Mouse (Mus musculus): ENCODE results near the gene Farp1. TPM values are rescaled to one million over a fixed set of nuclear protein-coding genes. Genes with fewer than 3 reads are reported as not detected.

Farp1 gene
- polyA plus RNA-seq, 1 experiment from 2014 or later = 22.5 TPM

DNA sequence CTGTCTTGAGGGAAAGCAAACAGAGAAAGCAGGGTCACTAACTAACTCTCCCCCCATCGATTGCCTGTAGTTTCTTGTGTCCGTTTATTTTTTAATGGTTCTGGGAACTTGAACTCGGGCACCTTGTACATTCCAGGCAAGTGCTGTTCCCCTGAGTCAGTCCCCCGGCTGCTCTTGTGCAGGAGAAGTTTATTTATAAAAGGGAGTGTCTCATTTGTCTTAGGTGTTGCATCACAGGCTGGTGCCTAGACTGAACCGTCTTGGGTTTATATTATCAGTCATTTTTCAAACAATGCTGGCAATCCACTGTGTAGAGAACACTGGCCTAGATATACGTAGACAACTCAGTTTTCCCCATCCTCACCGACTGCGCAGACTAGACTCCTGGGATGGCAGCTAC, 204.4 kb downstream of the Farp1 start:
- 92% methylated on average over 8 of the region's 8 CpGs for WGBS
- H3K36me3 ChIP-seq = peaks cover 49% of the 10 kb centered on the region
- no peak for ATAC-seq

DNA sequence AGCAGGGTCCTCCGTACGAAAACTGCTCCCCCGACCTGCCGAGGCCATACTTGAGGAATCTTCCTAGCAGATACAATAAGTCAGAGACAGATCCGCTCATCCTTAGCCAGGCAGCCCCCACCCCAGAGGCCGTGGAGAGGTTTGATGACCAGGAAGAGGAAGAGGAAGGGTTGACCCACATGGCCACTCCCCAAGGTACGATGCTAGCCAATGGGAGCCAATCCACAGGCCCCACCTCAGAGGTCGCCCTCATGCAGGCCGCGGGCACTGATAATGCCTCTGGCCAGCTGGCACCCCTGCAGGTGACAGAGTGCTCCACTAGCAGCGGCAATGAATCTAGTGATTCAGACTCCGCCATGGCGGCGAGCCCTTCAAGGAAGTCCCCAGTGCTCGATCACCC, 209.1 kb downstream of the Farp1 start:
- Histone ChIP-seq H3K9me3 (no peaks in the 10 kb centered on the region), H3K9ac (replicated peaks) (no peak overlapping the region), H3K4me2 (replicated peaks) (no peak overlapping the region), H3K4me1 (replicated peaks) (0 out of 2 replicates have a peak, but pooled peaks cover 7% of the 10 kb centered on the region), H3K27ac (no peak overlapping the region), H3K36me3 (peaks cover 46% of the 10 kb centered on the region), H3K4me3 (replicated peaks) (no peak overlapping the region), H3K27me3 (no peaks in the 10 kb centered on the region)
- ATAC-seq = no peak
- 95% methylated on average over 15 of the region's 15 CpGs for WGBS

More for the DNA sequence above, 204.4 kb downstream of the Farp1 start:
- Histone ChIP-seq H3K4me2 (replicated peaks) (no peak overlapping the region), H3K9me3 (no peaks in the 10 kb centered on the region), H3K4me1 (replicated peaks) (peaks cover 21% of the 10 kb centered on the region), H3K27me3 (no peaks in the 10 kb centered on the region), H3K4me3 (replicated peaks) (no peak overlapping the region), H3K27ac (no peak overlapping the region), H3K9ac (replicated peaks) (no peak overlapping the region)

DNA sequence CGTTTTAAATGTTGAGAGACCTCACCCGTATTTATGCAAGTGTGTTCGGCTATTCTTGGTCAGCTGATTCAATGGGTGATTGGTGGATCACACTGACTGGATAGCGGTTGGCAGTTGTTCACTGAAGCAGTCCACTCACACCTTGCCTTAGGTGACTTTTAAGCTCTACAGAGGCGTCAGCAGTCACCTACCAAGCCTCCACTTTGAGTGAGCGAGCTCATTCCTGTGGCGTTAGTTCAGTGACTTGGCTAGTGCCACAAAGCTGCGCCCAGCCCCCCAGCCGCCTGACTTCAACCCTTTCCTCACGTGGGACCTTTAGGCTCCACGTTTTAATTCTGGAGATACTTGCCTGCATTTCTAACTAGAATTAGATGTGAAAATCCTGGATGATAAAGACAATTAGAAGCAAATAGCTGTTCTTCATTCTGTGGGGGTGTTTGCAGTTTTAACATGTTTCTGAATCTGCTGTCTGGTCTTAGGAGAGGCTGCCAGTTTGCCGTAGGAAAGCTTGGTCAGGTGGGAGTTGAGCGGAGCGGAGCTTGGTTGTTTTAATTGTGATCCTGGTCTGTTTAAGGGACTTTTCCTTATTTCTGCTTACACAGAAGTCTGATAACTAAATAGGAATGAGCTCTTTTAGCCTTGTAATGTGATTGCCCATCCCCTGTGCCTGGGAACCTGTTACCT, 211.2 kb downstream of the Farp1 start:
- WGBS = 81% methylated on average over 14 of the region's 14 CpGs
- Histone ChIP-seq H3K27ac (no peak overlapping the region), H3K36me3 (peaks cover 46% of the 10 kb centered on the region), H3K27me3 (no peaks in the 10 kb centered on the region), H3K4me3 (replicated peaks) (no peak overlapping the region), H3K4me1 (replicated peaks) (0 out of 2 replicates have a peak, but pooled peaks cover 10% of the 10 kb centered on the region), H3K9ac (replicated peaks) (no peak overlapping the region), H3K4me2 (replicated peaks) (no peak overlapping the region), H3K9me3 (no peaks in the 10 kb centered on the region)
- ATAC-seq = no peak

DNA sequence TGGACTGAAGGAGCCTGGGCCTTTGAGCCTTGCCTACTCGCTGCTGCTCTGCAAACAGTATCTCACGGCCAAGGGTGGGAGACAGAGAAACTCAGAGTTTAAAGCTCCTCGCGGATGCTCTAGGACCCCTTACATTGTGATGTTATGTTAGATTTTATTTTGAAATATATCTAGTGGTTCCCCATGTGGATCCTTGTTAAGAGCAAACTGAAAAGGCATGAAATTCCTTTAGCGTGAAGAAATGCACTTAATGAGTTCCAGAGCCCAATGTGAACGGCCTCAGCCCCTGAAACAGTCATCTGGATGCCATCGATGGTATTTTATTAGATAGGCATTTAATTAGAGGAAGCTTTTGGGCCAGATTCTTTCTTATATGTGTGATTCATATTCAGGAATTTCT, 212.3 kb downstream of the Farp1 start:
- Histone ChIP-seq H3K9ac (replicated peaks) (no peak overlapping the region), H3K27ac (no peak overlapping the region)
- WGBS = 64% methylated on average over 7 of the region's 7 CpGs

DNA sequence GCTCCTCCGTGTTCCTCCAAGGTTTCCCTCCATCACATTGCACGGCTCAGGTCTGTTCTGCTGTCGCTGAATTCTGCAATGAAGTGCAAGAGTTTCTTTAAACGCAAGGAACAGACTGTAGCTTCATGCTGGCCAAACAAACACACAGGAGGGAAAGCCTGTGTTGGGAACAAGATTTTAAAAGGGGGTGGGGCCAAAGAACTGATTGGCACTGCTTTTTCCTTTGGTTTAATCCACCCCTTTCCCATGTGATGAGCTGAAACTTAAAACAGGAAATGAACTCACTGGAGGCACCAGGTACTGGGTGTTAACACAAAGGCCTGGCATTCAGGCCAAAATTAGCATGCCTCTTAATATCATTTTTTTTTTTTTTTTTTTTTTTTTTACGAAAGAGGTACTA, 213.3 kb downstream of the Farp1 start:
- Histone ChIP-seq H3K4me3 (replicated peaks) (no peak overlapping the region), H3K9me3 (no peaks in the 10 kb centered on the region), H3K27ac (no peak overlapping the region), H3K27me3 (no peaks in the 10 kb centered on the region), H3K4me1 (replicated peaks) (0 out of 2 replicates have a peak, but pooled peaks cover 10% of the 10 kb centered on the region), H3K9ac (replicated peaks) (no peak overlapping the region), H3K36me3 (peaks cover 28% of the 10 kb centered on the region), H3K4me2 (replicated peaks) (no peak overlapping the region)
- WGBS = 89% methylated on average over 5 of the region's 5 CpGs
- ATAC-seq = no peak

More for the DNA sequence above, 212.3 kb downstream of the Farp1 start:
- Histone ChIP-seq H3K27me3 (no peaks in the 10 kb centered on the region), H3K9me3 (no peaks in the 10 kb centered on the region), H3K36me3 (peaks cover 38% of the 10 kb centered on the region), H3K4me2 (replicated peaks) (no peak overlapping the region), H3K4me3 (replicated peaks) (no peak overlapping the region), H3K4me1 (replicated peaks) (0 out of 2 replicates have a peak, but pooled peaks cover 10% of the 10 kb centered on the region)
- ATAC-seq = no peak

DNA sequence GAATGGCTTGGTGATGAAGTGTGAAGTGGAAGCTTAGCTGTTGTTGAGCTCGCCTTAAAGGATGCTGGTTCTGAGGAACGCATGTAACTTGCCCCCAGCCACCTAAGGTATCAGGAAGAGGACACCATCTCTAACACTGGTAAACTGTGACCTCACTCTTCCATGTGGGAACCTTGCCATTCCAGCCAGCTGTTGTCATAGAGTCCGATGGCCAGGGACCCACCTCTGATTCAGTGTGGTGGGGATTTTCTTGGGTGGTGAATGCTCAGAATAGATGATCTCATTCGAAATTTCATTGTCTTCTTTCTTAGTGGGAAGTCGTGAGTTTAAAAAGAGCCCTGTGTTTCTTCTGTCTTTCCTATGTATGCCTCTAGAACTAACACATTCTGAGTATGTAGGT, 216.1 kb downstream of the Farp1 start:
- Histone ChIP-seq H3K4me2 (replicated peaks) (no peak overlapping the region), H3K27ac (no peak overlapping the region), H3K4me3 (replicated peaks) (no peak overlapping the region), H3K4me1 (replicated peaks) (0 out of 2 replicates have a peak, but pooled peaks cover 13% of the 10 kb centered on the region), H3K9ac (replicated peaks) (no peak overlapping the region), H3K9me3 (no peaks in the 10 kb centered on the region), H3K36me3 (peaks cover 20% of the 10 kb centered on the region), H3K27me3 (no peaks in the 10 kb centered on the region)
- ATAC-seq = no peak
- WGBS = 69% methylated on average over 5 of the region's 5 CpGs

DNA sequence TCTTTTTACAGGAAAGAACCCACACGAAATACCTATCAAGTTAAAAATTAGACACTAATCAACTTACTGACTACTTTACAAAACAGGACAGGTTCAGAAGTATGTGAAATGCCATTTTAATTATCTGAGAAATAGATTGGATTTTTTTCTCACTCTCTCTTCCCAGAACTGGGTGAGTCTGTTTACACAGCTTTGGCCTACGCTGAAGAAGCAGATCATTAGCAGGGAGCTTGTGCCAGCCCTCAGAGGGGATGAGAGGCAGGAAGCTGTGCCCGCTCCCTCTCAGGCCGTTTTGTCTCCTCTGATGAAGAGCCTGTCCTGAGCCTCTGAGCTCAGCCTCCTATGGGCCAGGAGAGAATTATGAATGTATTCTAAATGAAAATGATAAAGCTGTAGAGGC, 216.7 kb downstream of the Farp1 start:
- Histone ChIP-seq H3K4me3 (replicated peaks) (no peak overlapping the region), H3K4me1 (replicated peaks) (0 out of 2 replicates have a peak, but pooled peaks cover 13% of the 10 kb centered on the region), H3K36me3 (peaks cover 23% of the 10 kb centered on the region), H3K27me3 (no peaks in the 10 kb centered on the region), H3K4me2 (replicated peaks) (no peak overlapping the region), H3K9ac (replicated peaks) (no peak overlapping the region), H3K27ac (peak overlapping the region; percentile 22; the same call in 1 of the 2 replicates), H3K9me3 (no peaks in the 10 kb centered on the region)
- no peak for ATAC-seq
- 74% methylated on average over 4 of the region's 4 CpGs for WGBS

DNA sequence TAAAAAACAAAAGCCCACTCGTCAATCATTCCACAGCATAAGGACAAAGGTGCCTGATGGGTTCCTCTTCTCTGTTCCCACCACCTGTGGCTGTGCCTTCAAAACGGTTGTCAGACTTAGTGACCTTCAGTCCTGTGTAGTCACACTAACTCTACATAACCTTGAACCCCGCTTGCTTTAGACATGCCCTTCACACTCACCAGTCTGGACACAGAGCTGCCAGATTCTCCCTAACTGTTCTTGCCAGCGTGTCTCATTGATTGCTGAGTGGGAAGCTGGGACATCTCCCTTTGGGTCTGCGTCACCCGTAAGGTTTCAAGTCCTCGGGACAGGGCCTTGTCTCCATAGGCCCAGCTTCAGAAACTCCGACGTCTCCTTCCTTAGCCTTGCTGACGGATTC, 217.5 kb downstream of the Farp1 start:
- no peak for ATAC-seq
- 89% methylated on average over 10 of the region's 10 CpGs for WGBS
- no peak overlapping the region for H3K4me2 ChIP-seq (replicated peaks)
- peaks cover 28% of the 10 kb centered on the region for H3K36me3 ChIP-seq
- no peaks in the 10 kb centered on the region for H3K9me3 ChIP-seq
- H3K27ac ChIP-seq = no peak overlapping the region
- H3K4me1 ChIP-seq (replicated peaks) = 0 out of 2 replicates have a peak, but pooled peaks cover 13% of the 10 kb centered on the region
- H3K4me3 ChIP-seq (replicated peaks) = no peak overlapping the region
- H3K27me3 ChIP-seq = no peaks in the 10 kb centered on the region
- H3K9ac ChIP-seq (replicated peaks) = no peak overlapping the region

DNA sequence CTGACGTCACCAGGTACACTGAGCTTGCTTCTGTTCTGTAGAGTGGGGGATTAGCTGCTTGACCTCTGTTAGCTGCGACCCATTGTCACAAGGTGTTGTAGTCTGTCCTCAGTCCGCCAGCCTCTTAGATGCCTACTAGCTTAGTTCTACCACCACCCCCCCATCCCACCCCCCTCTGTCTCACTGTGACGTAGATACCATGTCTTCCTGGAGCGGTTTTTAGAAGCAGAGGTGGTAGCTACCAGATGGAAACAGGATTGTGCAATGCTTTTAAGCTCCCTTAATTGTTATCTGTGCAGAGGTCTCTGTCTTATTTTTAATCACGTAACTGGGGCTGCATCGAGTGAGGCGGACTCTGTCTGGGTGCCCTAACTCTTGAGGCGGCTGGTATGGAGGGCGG, 219.9 kb downstream of the Farp1 start:
- Histone ChIP-seq H3K9me3 (no peaks in the 10 kb centered on the region), H3K9ac (replicated peaks) (no peak overlapping the region), H3K4me2 (replicated peaks) (no peak overlapping the region), H3K36me3 (peaks cover 33% of the 10 kb centered on the region), H3K27ac (no peak overlapping the region), H3K4me3 (replicated peaks) (no peak overlapping the region), H3K27me3 (no peaks in the 10 kb centered on the region), H3K4me1 (replicated peaks) (peaks cover 13% of the 10 kb centered on the region; the same call in 1 of the 2 replicates)
- no peak for ATAC-seq
- WGBS = 85% methylated on average over 10 of the region's 10 CpGs

DNA sequence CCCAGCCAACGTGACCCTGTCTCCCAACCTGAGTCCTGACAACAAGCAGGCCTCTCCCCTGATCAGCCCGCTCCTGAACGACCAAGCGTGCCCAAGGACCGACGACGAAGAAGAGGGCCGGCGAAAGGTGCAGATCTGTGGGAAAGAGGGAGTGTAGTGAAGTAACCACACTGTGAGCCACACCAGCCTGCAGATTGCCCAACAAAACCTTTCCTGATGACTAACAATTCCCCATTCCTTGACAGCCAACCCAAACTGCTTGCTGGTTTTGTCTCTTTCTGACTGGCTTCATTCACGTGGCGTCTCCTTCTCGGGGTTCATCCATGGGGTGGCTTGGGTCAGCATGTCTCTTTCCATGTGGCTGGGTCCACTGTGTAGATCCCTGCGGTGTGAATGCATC, 220.5 kb downstream of the Farp1 start:
- no peaks in the 10 kb centered on the region for H3K9me3 ChIP-seq
- H3K9ac ChIP-seq (replicated peaks) = no peak overlapping the region
- no peaks in the 10 kb centered on the region for H3K27me3 ChIP-seq
- peaks cover 27% of the 10 kb centered on the region for H3K36me3 ChIP-seq
- no peak overlapping the region for H3K4me3 ChIP-seq (replicated peaks)
- H3K4me2 ChIP-seq (replicated peaks) = no peak overlapping the region
- peaks cover 13% of the 10 kb centered on the region; the same call in 1 of the 2 replicates for H3K4me1 ChIP-seq (replicated peaks)
- no peak for ATAC-seq
- no peak overlapping the region for H3K27ac ChIP-seq
- WGBS = 91% methylated on average over 13 of the region's 13 CpGs

DNA sequence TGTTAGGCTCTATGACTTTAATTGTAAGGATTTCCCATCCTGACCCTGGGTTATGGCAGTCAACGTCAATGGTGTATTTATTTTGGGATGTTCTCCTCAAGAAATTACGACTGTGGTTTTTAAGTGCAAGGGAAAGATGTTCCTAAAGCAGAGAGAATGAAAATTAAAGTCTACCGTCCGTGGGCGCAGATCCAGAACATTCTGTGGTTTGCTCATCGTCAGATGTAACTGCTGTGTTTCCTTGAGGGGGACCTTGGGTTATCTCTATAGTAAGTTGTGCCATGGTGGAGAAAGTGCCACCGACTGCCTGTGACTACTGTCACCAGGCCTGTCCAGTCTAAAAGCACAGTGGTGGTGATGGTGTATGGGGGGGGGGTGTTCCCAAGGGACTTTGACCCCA, 221.9 kb downstream of the Farp1 start:
- ATAC-seq = no peak
- H3K9me3 ChIP-seq = no peaks in the 10 kb centered on the region
- H3K4me3 ChIP-seq (replicated peaks) = no peak overlapping the region
- no peaks in the 10 kb centered on the region for H3K27me3 ChIP-seq
- WGBS = 94% methylated on average over 7 of the region's 7 CpGs
- peaks cover 22% of the 10 kb centered on the region; the same call in 1 of the 2 replicates for H3K36me3 ChIP-seq
- no peak overlapping the region for H3K9ac ChIP-seq (replicated peaks)
- H3K27ac ChIP-seq = no peak overlapping the region
- H3K4me2 ChIP-seq (replicated peaks) = no peak overlapping the region
- peaks cover 10% of the 10 kb centered on the region; the same call in 1 of the 2 replicates for H3K4me1 ChIP-seq (replicated peaks)

DNA sequence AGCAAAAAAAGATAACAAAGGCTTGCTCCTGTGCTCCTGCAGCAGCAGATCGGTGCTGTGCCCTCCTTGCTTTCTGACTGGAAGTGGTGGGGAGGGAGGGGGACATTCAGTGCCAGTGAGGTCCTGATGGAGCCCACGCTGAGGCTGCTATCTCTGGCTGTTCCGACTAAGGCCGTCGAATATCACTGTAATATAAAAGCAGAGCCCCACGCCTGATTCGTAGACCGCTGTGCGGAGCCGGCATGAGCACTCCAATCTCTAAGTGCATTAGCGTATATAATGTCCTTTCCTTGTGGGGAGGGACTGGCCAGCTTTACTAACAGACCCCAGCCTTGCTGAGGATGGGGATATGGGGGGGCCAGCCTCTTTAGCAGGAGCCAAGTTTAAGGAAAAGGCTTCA, 224.3 kb downstream of the Farp1 start:
- no peak overlapping the region for H3K9ac ChIP-seq (replicated peaks)
- peaks cover 6% of the 10 kb centered on the region; the same call in 1 of the 2 replicates for H3K4me1 ChIP-seq (replicated peaks)
- 55% methylated on average over 11 of the region's 11 CpGs for WGBS
- peak; percentile 40 for ATAC-seq
- no peaks in the 10 kb centered on the region for H3K27me3 ChIP-seq
- no peaks in the 10 kb centered on the region for H3K9me3 ChIP-seq
- H3K27ac ChIP-seq = peak overlapping the region; percentile 16; the same call in 1 of the 2 replicates
- H3K36me3 ChIP-seq = peaks cover 22% of the 10 kb centered on the region; the same call in 1 of the 2 replicates
- H3K4me2 ChIP-seq (replicated peaks) = no peak overlapping the region
- H3K4me3 ChIP-seq (replicated peaks) = no peak overlapping the region

All from midbrain, embryonic 13.5 days (tissue).